Mouse (Mus musculus) gastrocnemius, postnatal 4 days (tissue): Measurements from ENCODE around the gene Rasal1. TPM values are rescaled to one million over a fixed set of nuclear protein-coding genes. Genes with fewer than 3 reads are reported as not detected.
A peak's percentile ranks its signal among the peaks of the same experiment; 100 is the strongest.

Source experiments
- DNase-seq, 2 experiments: peaks; one replicate each; pipeline ENCODE4 v3.0.0; 2021 to 2022; ENCODE audit warnings: low spot score in 2 of 2, mixed read lengths in 2 of 2
- long read RNA-seq, 2 experiments: library from polyadenylated mRNA; stranded (forward); transcript quantifications; one replicate each; pipeline ENCODE4 v2.0.0; 2021
- total RNA-seq, 2 experiments: library from RNA; stranded (reverse); gene quantifications; 2 replicates each; pipeline ENCODE4 v1.2.3; 2021

Rasal1 gene
- total RNA-seq, result not detected
- long read RNA-seq, experiment 1, result 0 reads
- long read RNA-seq, experiment 2, result 0 reads

DNA sequence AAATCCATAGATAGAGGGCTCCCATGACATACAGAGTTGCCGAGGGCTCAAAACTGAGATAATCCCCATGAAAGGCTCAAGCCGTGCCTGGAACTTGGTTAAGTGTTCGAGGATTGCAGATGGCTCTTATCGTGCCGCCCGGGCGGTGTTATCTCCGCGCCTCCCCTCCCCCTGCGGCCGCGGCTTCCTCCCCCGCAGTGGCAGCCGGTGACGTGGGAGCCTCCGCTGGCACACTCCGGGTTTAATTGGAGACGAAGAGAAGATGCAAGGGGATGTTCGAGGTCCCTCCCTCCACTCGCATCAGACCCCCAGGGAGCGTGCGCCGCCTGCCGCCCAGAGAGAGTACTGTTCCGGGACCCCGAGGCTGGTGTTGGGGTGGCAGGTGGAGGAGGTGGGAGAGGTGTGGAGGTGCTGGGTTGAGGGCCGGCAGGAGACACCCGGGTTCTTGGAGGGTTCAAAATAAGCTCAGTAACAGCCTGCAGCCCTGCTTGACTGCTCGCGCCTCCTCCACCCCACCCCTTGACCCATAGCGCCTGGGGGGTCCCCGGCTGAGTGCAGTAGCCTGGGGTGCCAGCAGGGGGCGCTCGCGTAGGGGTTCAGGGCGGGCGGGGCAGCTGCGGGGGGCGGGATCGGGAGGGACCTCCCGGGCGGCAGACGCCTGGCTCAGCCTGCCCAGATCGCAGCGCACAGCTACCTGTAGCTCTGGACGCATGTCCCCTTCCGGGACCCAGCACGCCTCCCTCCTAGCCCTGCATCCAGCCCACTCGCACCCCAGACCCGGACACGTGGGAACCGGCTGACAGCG, at the start of gene Rasal1:
TSS of gene Rasal1 (plus strand) at position 244 of the 805 bp plus-strand sequence.
- DNase-seq, result no peak

DNA sequence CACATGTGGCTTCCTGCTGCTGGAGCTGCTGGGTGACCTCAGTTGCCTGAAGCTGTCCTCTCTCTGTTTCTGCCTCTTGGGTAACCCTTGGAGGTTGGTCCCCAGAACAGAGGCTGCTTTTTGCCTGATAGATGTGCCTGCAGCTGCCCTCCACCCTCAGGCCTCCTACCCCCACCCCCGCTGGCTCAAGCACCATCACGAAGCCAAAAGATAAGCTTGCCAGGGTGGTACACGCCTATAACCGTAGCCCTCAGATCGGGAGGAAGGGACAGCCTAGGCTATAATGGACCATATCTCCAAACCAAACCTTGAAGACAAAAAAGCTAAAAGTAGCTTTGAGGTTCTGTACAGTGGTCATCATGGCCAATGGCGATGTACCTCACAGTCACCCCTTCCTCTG, 49.0 kb upstream of the Rasal1 start:
- DNase-seq, result no peak

DNA sequence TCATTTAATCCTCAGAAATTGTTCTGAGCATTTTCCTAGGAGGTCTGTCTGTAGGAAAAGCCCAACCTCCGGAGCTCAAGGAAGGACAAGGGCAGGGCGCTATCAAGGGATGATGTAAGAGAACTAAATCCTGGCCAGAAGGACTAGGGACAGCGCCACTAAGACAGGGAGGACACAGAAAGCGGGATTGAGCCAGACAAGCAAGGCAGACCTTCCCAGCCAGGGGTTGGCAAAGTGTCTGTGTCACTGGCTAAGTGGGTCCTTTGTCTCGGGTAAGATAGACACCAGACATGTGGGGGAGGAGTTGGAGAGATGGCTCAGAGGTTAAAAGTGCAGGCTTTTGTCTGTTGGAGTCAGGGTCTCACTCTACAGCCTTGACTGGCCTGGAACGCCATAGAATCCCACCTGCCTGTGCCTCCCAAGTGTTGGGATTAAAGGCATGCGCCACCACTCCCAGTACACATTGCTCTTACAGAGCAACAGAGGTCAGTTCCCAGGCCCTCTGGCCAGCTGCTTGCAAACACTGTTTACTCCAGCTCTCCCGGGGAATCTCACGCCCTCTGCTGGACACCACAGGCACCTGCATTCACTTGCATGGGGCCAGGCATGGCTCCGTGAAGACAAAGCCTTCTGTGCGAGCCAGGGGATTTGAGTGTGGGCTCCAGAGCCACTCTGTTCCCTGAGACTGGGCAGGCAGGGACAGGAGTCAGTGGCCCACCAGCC, 47.5 kb upstream of the Rasal1 start:
- DNase-seq, result no peak

DNA sequence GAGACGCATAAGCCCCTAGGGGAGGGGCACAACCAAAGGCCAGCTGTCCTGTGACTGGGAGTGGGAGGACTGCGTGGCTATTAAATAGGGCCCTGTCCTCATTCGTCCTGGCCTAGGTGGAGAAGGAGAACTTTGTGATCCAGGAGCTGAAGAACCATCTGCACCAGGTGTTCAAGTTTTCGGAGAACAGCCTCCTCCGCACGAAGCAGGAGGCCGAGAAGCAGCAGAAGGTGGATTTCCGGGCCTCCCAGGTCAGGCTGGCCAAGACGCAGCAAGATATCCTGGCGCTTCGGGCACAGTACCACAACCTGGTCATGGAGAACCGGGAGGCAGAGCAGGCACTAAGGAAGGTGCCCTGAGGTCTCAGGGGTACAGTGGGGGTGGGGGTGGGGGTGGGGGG, 46.4 kb upstream of the Rasal1 start:
- no peak for DNase-seq

DNA sequence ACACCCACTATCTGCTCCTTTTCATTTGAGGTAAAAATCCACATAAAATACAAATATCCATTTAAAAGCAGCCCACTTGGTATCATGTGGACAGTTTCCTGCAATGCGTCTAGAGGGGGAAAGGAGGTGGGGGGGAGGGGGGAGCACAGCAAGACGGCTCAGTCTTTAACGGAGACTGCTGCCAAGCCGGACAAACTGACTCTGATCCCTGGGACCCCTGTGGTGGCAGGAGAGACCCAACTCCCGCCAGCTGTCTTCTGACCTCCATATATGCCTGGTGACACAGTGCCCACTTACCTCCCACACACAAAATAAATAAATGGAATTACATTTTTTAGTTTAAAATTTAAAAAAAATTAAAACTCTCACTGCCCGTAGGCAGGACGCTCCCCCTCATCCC, 45.1 kb upstream of the Rasal1 start:
- DNase-seq, result no peak

DNA sequence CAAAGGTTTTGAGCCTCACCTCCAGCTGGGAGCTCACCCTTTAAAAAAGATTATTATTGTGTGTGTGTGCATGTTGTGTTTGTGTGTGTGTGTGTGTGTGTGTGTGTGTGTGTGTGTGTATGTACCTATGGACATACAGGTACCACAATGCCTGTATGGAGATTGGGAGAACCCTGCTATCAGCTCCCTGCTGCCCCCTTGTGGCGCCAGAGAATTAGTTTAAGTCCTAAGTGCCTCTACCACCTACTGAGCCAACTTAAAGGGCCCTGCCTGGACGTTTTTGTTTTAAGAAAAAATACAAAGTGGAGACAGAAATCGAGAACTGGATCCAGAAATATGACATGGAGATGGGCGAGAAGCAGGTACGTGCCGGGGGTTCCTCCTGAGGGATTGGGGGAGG, 43.8 kb upstream of the Rasal1 start:
- peak; percentile 71 to 84 for DNase-seq

DNA sequence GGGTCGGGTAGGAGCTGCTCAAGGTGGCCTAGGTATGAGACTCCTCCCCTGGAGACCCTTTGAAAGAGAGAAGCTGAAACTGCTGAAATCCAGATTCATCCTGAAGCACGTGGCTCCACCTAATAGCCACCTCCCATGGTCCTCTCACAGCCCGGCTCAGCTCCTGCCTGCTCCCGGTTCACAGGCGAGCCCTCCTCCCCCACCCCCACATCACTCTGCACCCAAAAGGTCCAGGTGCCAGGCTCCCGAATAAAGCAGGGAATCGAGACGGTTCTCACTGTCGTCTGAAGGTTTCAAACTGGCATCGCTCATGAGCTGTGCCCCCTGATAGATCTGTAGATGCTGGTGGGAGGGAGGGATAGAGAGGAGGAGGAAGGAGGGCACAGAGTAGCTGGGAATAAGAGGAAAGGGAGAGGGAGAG, 43.4 kb upstream of the Rasal1 start:
- DNase-seq, result no peak

DNA sequence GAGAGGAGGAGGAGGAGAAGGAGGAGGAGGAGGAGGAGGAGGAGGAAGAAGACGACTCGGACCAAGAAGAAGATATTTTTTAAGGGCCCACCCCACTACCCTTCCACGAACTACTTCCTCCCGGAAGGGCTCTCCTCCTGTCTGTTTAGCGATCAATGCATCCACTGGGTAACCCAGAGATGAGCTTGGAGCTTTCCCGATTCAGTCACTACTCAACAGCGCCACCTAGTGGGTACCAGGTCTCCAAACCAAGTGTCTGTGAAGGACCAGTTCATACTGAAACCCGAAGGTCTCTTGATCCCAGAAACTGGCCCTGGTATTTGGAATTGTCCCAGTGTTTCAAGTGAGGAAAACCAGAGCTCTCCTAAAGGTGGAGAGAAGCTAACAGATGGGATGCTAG, 42.9 kb upstream of the Rasal1 start:
- DNase-seq, result peak; percentile 85 to 91

DNA sequence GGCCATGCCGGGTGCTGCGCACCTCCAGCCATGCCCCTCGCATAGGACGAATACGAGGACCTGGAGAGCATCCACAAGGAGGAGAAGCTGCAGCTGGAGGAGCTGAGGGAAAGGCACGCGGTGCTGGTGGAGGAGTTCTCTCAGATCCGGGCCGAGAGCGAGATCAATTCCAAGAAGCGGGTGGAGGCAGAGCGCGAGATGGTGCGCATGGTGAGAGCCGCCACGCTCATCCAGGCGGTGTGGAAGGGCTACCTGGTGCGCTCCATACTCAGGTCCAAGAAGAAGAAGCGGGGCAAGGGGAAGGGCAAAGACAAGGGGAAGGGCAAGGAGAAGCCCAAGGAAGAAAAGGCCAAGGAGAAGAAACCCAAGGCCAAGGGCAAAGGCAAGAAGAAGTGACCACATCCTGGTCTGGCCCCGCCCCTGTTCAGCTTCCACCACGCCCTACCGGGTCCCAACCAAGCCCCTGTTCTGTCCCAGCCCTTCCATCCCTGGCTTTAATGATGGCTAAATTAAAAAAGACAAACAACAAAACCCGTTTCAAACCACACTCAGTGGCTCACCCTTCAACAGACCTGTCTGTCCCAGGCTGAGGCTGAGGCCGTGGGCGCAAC, 41.9 kb upstream of the Rasal1 start:
- DNase-seq, result no peak

DNA sequence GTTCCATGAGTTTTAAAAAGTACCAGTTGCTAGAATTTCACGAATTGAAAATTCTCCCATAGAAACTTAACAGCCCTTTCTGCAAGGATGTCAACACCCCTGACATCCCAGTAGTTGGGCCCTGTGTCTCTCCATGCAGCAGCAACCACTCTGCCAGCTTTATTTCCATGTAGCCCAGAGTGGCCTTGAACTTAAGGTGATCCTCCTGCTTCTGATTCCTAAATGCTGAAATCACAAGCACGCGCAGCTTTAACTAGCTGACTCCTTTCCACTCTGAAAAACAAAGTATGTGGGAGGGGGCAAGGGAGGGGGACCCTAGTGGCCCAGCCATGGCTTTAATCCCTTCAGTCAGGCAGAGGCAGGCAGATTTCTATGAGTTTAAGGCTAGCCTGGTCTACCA, 41.3 kb upstream of the Rasal1 start:
- DNase-seq, result no peak

DNA sequence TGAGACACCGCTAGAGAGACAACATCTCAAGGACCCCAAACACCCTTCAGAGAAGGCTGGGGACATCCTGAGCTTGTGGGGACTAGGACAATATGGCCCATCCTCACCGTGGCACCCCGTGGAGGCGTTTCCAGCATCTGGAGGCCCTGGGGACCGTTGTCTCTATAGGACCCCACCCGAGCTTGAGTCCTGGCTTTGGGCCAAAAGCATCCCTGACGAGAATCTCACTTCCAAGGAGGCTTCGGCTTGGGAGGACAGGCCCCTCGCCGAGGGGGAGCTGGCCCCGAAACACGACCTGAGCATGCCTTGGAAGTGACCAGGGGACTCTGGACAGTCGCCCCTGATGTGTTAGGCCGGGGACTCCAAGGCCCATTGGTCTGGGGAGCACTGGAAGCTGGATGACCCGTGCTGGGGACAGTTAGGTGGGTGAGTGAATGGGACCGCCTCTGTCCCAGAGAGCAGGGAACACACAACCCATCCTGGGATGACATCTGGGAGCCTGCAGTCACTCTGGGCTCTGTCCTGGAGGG, 39.3 kb upstream of the Rasal1 start:
- DNase-seq, result no peak

DNA sequence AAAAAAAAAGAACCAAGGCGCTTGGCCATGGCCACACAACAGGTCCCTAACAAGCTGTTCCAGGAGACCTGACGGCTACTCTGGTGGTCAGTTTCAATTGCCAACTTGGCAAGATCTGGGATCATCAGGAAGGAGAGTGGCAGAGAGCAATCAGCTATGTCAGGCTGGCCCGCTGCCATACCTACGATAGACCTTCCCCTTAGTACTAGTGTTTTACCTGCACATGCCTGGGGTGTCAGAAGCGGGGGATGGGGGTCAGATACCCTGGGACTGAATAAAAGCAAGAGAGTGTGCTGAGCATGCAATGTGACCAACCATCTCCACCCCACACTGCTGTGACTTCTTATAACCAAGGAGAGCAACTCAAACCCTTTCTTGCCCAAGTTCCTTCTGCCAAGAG, 37.7 kb upstream of the Rasal1 start:
- no peak for DNase-seq

DNA sequence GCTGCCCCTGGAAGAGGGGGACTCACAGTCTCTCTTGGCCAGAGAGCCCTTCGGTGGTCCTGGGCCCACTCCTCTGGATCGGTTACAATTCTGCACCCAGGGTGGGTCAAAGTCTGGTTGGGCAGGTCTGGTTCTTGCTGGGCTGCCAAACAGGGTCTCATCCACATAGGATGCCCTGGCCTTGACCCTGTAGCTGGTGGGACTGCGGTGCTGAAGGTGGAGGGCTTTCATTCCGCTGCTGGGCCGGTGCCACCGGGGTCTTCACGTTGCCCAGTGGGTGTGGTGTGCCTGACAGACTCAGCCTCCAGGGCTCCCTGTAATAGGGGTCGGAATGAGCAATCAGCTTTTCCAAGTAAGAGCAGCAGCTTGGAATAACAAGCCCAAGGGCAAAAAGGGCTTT, 37.2 kb upstream of the Rasal1 start:
- no peak for DNase-seq

DNA sequence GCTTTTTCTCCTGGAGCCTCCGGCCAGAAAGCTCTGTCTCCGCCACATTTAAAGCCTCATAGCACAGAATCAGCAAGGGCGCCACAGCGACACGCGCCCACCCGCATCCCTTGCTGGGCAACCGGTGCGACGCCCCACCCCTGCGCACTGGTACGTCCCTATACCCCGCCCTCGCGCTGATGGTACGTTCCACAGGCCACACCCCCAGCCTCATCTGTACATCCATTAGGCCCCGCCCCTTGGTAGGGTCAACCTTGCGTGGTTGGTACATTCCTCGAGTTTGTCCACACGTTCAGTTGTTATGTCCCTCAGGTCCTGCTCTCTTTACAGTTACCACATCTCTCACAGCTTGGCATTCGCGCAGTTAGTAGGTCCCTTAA, 36.2 kb upstream of the Rasal1 start, which contains the start of the genes Rita1 and Ddx54:
TSS of gene Rita1 (minus strand) at position 148 of the 380 bp plus-strand sequence.
TSS of gene Ddx54 (plus strand) at position 298 of the 380 bp plus-strand sequence.
- DNase-seq, result peak; percentile 91 to 97

DNA sequence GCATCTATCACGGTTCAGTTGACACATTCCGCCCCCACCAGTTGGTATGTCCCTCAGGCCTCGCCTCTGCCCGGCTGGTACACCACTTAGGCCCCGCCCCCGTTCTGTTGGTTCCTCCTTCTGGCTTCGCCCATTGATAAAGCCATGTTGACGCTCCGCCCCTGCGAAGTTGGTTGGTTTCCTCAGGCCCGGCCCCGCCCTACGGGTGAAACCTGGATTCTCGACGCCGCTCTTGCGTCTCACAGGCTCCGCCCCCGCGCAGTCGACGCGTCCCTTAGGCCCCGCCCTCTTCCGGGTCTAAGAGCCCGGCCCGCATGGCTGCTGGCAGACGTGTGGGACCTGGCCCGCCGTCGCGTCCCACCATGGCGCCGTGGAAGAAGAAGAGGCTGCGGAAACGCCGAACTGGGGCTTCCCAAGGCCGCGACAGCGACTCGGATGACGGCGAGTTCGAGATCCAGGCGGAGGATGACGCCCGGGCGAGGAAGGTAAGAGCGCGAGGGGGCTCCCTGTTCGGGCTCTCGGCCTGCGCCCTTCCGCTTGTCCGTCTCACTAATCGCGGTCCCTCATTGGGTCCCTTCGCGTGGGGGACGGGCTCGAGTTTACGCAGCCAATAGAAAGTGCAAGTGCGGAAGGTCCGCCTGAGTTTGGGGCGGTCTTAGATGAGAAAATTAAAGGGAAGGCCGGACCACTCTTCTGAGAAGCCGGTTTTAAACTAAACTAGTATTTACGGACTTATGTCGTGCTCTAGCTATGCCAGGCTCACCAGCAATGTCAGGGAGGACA, 35.6 kb upstream of the Rasal1 start:
- peak; percentile 97 to 100 for DNase-seq

DNA sequence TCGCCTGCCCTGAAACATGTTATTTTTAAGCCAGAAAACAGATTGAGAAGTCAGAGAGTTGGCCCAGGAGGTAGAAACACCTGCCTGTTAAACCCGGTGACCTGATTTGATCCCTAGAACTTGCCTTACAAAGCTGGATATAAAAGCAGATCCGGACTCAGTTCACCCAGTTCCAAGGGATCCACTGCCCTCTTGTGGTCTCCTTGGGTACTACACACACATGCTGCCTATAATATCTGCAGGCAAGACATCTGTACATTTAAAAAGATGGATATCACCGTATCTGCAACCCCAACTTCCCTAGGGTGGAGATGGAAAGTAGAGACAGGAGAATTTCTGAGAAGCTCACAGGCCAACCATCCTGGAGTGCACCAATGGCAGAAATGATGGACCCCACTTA, 32.7 kb upstream of the Rasal1 start:
- DNase-seq, result no peak

DNA sequence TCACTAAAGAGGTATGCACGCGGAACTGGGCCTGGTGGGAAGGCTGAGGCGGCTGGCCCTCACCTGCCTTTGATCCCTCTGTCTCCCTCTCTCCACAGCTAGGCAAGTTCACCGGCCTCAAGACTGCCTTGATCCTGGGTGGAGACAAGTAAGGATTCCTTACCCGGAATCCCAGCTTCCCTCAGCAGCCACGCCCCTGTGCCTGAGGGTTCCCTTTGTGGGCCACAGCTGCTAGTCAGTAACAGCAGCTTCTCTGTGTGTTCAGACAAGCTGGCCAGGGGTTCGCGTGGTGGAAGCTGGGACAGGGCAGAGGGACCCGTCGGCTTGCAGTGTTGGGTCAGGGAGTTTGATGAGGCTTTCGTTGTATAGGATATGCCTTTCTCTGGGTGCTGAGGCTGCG, 29.8 kb upstream of the Rasal1 start:
- DNase-seq, result no peak

DNA sequence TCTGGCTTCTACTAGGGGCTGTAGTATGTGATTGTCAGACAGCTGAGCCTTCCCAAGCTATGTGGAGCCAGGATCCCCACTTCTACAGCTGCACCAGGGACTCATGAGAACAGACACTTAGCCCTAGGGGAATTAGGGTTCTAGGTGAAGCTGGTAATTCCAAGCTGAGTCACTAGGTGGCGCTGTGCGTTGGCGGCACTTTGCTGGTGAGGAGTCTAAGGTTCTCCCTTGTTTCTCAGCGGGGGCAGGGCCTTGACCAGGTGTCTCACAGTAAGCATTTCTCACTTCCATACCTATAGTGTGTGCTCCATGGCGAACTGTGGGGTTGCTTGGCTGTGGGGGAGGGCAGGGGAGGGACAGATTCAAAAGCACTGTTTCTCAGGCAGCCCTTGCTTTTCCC, 29.4 kb upstream of the Rasal1 start:
- no peak for DNase-seq

DNA sequence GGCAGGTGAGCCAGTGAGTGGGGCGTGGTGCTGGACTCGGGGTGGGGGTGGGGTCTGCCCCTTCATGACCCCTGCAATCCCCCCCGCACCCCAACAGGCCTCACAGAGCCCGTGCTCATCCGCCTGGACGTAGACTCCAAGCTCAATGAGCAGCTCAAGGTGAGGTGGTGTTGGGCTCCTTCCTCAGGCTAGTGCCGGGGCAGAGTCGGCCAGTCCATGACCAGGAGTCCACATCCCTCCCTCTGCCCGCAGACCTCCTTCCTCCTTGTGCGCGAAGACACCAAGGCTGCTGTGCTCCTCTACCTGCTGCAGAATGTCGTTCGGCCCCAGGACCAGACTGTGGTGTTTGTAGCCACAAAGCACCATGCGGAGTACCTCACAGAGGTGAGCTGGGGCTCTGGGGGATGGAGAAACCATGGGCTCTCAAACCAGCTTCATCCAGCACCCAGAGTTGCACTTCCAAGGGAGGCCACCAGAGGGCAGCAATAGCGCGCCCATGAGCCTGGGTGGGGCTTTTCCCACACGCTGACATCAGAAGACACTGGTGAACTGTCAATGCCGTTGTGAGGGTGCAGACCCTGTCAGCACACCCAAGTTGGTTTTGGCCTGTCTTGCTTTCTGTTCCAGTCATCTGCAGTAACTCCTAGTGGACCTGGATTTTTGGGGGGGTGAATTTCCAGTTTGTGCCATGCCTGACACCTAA, 28.1 kb upstream of the Rasal1 start:
- DNase-seq, result peak; percentile 59 to 75

DNA sequence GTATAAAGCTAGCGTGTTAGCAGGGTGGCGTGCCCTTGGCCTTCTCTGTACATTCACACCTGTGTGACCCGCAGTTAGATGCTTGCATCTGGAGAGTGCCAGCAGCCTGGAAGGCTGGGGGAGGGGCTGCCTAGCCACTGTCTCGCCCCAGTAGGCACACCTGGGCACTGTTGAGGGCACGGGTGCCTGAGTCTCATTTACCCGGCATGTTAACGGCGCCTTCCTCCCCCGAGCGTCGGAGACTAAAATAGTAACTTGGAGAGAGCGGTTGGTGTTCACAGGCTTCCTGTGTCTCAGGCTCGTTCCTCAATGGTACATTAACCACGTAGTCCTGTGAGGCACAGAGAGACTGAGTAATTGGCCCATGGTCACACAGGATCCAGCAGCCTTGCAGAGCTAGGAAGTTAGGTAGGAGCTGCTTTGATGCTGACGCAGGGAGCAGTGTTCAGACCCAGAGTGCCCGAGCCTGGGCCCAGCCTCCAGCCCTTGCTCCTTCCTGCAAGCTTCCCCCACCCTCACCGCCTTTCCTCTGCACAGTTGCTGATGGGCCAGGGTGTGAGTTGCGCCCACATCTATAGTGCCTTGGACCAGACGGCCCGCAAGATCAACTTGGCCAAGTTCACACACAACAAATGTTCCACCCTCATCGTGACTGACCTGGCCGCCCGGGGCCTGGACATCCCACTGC, 27.4 kb upstream of the Rasal1 start:
- no peak for DNase-seq
